Comparison of ENCODE assay signal across 8 mouse cellular contexts in genomic region chr14:67135221-67136140, GRCm38 (mm10).
DNase-seq lines count a peak whose midpoint lies in the region; ATAC-seq and TF ChIP-seq lines count a peak whose summit lies in the region.

No protein-coding gene starts in this region.

- no peak overlapping the region for H3K9ac ChIP-seq in hindbrain, embryonic 13.5 days
- no peak overlapping the region for H3K9ac ChIP-seq in midbrain, embryonic 11.5 days (ENCODE audit: low read length)
- H3K9ac ChIP-seq in stomach, embryonic 15.5 days = no peak overlapping the region

- peak overlapping the region; percentile 47 for H3K4me3 ChIP-seq in gastrocnemius, adult 2 months
- no peak overlapping the region for H3K4me3 ChIP-seq in hindbrain, embryonic 13.5 days
- no peak overlapping the region for H3K4me3 ChIP-seq in midbrain, embryonic 11.5 days (ENCODE audit: low read depth, low read length)
- H3K4me3 ChIP-seq in stomach, embryonic 15.5 days (replicated peaks) = no peak overlapping the region

- H3K4me1 ChIP-seq in hindbrain, embryonic 13.5 days (replicated peaks) = peaks cover 20% of the 10 kb centered on the region
- H3K4me1 ChIP-seq in midbrain, embryonic 11.5 days (ENCODE audit: control insufficient read depth, insufficient read depth, low read length) = peaks cover 7% of the 10 kb centered on the region; the same call in 1 of the 2 replicates
- peaks cover 18% of the 10 kb centered on the region for H3K4me1 ChIP-seq in stomach, embryonic 15.5 days

- peak; percentile 90 for ATAC-seq in hindbrain, embryonic 13.5 days (ENCODE audit: low FRiP score)
- peak; percentile 40; the same call in 1 of the 2 replicates for ATAC-seq in midbrain, embryonic 11.5 days (ENCODE audit: low FRiP score)
- ATAC-seq in stomach, embryonic 15.5 days (ENCODE audit: insufficient read depth, low FRiP score, low read depth) = peak; percentile 79; the same call in 1 of the 2 replicates

- H3K9me3 ChIP-seq in hindbrain, embryonic 13.5 days = no peaks in the 10 kb centered on the region
- no peaks in the 10 kb centered on the region for H3K9me3 ChIP-seq in midbrain, embryonic 11.5 days (ENCODE audit: control insufficient read depth, low read length)
- no peaks in the 10 kb centered on the region for H3K9me3 ChIP-seq in stomach, embryonic 15.5 days

- peak; percentile 34; the same call in 1 of the 2 replicates for TF ChIP-seq CTCF in gastrocnemius, adult 2 months (IDR thresholded peaks at IDR 0.05)

- intact Hi-C loops in gastrocnemius, adult 2 months (cut with DNase I) = no loop called here

- WGBS in hindbrain, embryonic 13.5 days = 26% methylated on average over 18 of the region's 18 CpGs
- 49% methylated on average over 18 of the region's 18 CpGs for WGBS in midbrain, embryonic 11.5 days
- 34% methylated on average over 18 of the region's 18 CpGs for WGBS in stomach, embryonic 15.5 days

- H3K36me3 ChIP-seq in hindbrain, embryonic 13.5 days = no peaks in the 10 kb centered on the region
- no peaks in the 10 kb centered on the region for H3K36me3 ChIP-seq in midbrain, embryonic 11.5 days (ENCODE audit: control insufficient read depth, insufficient read depth, low read length)
- no peaks in the 10 kb centered on the region for H3K36me3 ChIP-seq in stomach, embryonic 15.5 days

- H3K4me2 ChIP-seq in hindbrain, embryonic 13.5 days = peak overlapping the region; percentile 8; the same call in 1 of the 2 replicates
- H3K4me2 ChIP-seq in midbrain, embryonic 11.5 days = no peak overlapping the region
- peak overlapping the region; percentile 33 for H3K4me2 ChIP-seq in stomach, embryonic 15.5 days

- peak; percentile 51 for DNase-seq in urinary bladder, postnatal 14 days (ENCODE audit: low spot score)
- no peak for DNase-seq in urinary bladder, adult 2 months (ENCODE audit: low spot score)
- DNase-seq in gastrocnemius, adult 2 months = peak; percentile 69
- DNase-seq in layer of hippocampus, adult 9-11 months = peak; percentile 92
- peak; percentile 82 for DNase-seq in midbrain, embryonic 11.5 days (ENCODE audit: low spot score, missing footprints)
- no peak for DNase-seq in natural killer cell, adult 2 months (ENCODE audit: low spot score in 2 of 2)

- H3K27me3 ChIP-seq in hindbrain, embryonic 13.5 days = no peaks in the 10 kb centered on the region
- no peaks in the 10 kb centered on the region for H3K27me3 ChIP-seq in midbrain, embryonic 11.5 days (ENCODE audit: control insufficient read depth, insufficient read depth, low read length)
- H3K27me3 ChIP-seq in stomach, embryonic 15.5 days (replicated peaks) = no peaks in the 10 kb centered on the region

- peak overlapping the region; percentile 68 for H3K27ac ChIP-seq in gastrocnemius, adult 2 months
- peak overlapping the region; percentile 73 for H3K27ac ChIP-seq in hindbrain, embryonic 13.5 days
- H3K27ac ChIP-seq in midbrain, embryonic 11.5 days (ENCODE audit: low read depth, low read length) = no peak overlapping the region
- peak overlapping the region; percentile 78 for H3K27ac ChIP-seq in stomach, embryonic 15.5 days

Comparison
In these comparisons a context has a peak if more than half of its experiments do, and no peak if none do; other contexts are left out.
1. DNase-seq: peak in urinary bladder, postnatal 14 days (single experiment), gastrocnemius, adult 2 months (single experiment), layer of hippocampus, adult 9-11 months (single experiment) and midbrain, embryonic 11.5 days (single experiment); none in urinary bladder, adult 2 months (single experiment) and natural killer cell, adult 2 months (0 of 2).
2. ATAC-seq: peak in every context shown above with its lines; median percentile 90 in hindbrain, embryonic 13.5 days; 79 in stomach, embryonic 15.5 days; 40 in midbrain, embryonic 11.5 days.